Mouse (Mus musculus) ES-E14 (cell line): ENCODE measurements around the gene Gdap1l1. TPM values are rescaled to one million over a fixed set of nuclear protein-coding genes. Genes with fewer than 3 reads are reported as not detected.

Experiments used
- DNase-seq: peaks from one replicate; pipeline ENCODE4 v3.0.0-alpha.2; 2013; ENCODE audit warnings: low read depth, low spot score
- H3K27ac ChIP-seq: 2 replicates; pipeline ENCODE4 v1.5.1; 2012; ENCODE audit warnings: low read depth, mild to moderate bottlenecking, low read length, moderate library complexity, mixed read lengths; ENCODE audit not compliant: poor library complexity, insufficient read depth, severe bottlenecking
- H3K36me3 ChIP-seq: 2 replicates; pipeline ENCODE4 v1.6.1; 2012; ENCODE audit warnings: mild to moderate bottlenecking, low read length, moderate library complexity, mixed read lengths; ENCODE audit not compliant: control insufficient read depth, poor library complexity, insufficient read depth, severe bottlenecking
- H3K4me1 ChIP-seq, 2 experiments: fragments of 150-350 bp in 1 of 2; sonication (generic) in 1 of 2; 2 replicates each; pipeline ENCODE4 v1.6.1; 2012; ENCODE audit warnings: low read length in 2 of 2, mild to moderate bottlenecking in 1 of 2, mixed read lengths in 1 of 2; ENCODE audit not compliant: control insufficient read depth in 2 of 2, insufficient read depth in 2 of 2, poor library complexity in 1 of 2
- H3K4me3 ChIP-seq, 2 experiments: fragments of 150-350 bp in 1 of 2; sonication (generic) in 1 of 2; 2 replicates each; pipeline ENCODE4 v1.5.1; 2012; ENCODE audit warnings: low read length in 2 of 2, low read depth in 1 of 2, mild to moderate bottlenecking in 1 of 2, mixed read lengths in 1 of 2; ENCODE audit not compliant: insufficient read depth in 1 of 2, poor library complexity in 1 of 2, severe bottlenecking in 1 of 2
- H3K9ac ChIP-seq: 2 replicates; pipeline ENCODE4 v1.6.1; 2012; ENCODE audit warnings: low read depth, mild to moderate bottlenecking, low read length, mixed read lengths; ENCODE audit not compliant: poor library complexity, insufficient read depth, severe bottlenecking
- H3K9me3 ChIP-seq: fragments of 150-350 bp; sonication (generic); 2 replicates; pipeline ENCODE4 v1.6.1; 2012; ENCODE audit warnings: low read depth, mild to moderate bottlenecking, low read length; ENCODE audit not compliant: control insufficient read depth, insufficient read depth
- CHD2 ChIP-seq: IDR thresholded peaks from 2 replicates; pipeline ENCODE4 v1.6.1; 2014; ENCODE audit warnings: mild to moderate bottlenecking, low read depth, low read length, inconsistent platforms
- HCFC1 ChIP-seq: IDR thresholded peaks from 2 replicates; pipeline ENCODE4 v1.6.1; 2012; ENCODE audit warnings: low read length, inconsistent platforms, borderline replicate concordance; ENCODE audit not compliant: insufficient read depth
- MAFK ChIP-seq: IDR thresholded peaks from 2 replicates; pipeline ENCODE4 v1.6.1; 2014; ENCODE audit warnings: mild to moderate bottlenecking, low read depth, low read length, inconsistent platforms; ENCODE audit not compliant: insufficient read depth
- ZC3H11A ChIP-seq: IDR thresholded peaks from 2 replicates; pipeline ENCODE4 v1.6.1; 2012; ENCODE audit warnings: low read depth, mild to moderate bottlenecking, inconsistent platforms, low read length, borderline replicate concordance
- ZNF384 ChIP-seq: IDR thresholded peaks from 2 replicates; pipeline ENCODE4 v1.6.1; 2012; ENCODE audit warnings: low read depth, low read length, inconsistent platforms
- in situ Hi-C, 2 experiments: fragments of 600-800 bp; cut with MboI; formaldehyde crosslinking; loops; one replicate each; pipeline ENCODE4 v1.15.1; 2025; ENCODE audit warnings: low sequenced_read_pairs in 2 of 2, inconsistent platforms in 1 of 2; ENCODE audit not compliant: unreplicated experiment in 2 of 2
- total RNA-seq: library from RNA; depleted of rRNA; stranded (reverse); fragments of 300-350 nt; gene quantifications from 2 replicates; pipeline ENCODE4 v1.2.3, GENCODE M21; 2012

Gdap1l1 gene
- total RNA-seq, 1 experiment = 1.1 TPM

DNA sequence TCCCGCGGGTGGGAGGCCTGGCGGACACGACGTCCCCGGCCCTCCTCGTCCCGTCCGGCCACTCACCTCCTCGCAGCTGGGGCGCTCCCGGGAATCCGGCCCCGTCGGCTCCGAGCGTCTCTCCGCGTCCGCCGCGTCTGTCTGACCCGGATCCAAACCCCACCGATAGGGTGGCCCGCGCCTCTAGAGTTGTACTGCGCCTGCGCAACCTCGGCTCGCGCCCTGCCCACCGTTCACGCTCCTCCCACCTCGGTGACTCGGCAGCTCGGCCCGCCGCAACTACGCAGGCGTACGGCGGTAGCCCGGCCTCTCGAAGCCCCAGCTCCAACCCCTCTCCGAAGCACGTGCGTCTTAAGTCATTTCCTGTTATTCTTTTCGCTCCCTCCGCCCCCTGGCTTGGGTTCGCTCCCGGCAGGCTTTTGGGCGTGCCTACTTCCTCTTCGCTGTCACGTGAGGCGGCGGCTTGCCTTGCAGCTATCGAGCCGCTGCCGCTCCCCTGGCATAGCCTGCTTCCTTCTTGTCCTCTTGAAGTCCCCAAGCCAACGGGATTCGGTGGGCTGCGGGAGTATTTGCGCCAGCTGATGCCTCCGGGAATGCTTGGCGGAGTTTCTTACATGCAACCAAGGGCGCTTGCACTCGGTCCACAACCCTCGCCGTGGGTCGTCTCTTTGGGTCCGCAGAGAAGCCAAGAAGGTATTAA lies 18.8 kb upstream of the Gdap1l1 start:
- in situ Hi-C loops = no loop called here
- H3K4me3 ChIP-seq = peak overlapping the region; percentile 89 to 99
- H3K36me3 ChIP-seq = peaks cover 6% of the 10 kb centered on the region; the same call in 1 of the 2 replicates
- peaks cover 0 to 5% of the 10 kb centered on the region in 2 experiments; a peak in 1 of 4 replicates for H3K4me1 ChIP-seq
- DNase-seq = peak; percentile 98
- TF ChIP-seq CHD2 = no peak
- TF ChIP-seq MAFK = peak; percentile 82
- H3K27ac ChIP-seq = peak overlapping the region; percentile 63
- H3K9me3 ChIP-seq = no peaks in the 10 kb centered on the region
- H3K9ac ChIP-seq = peak overlapping the region; percentile 92

DNA sequence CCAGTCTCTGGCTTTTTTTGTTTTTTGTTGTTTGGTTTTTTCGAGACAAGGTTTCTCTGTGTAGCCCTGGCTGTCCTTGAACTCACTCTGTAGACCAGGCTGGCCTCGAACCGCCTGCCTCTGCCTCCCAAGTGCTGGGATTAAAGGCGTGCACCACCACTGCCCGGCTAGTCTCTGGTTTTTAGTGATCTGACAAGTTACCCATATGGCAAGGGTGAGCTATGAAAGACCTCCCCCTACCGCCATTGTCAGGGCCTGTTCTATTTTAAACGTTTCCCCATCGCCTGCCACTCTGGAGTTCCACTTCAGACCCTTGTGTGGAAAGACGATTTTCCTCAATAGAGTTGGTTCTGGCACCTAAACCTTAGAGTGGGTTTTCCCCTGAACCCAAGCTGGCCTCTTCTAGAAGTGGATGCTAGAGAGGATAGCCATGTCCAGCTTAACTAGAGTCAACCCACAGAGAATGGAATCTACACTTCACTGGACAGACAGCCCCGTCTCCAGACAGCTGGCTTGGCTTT lies 17.9 kb upstream of the Gdap1l1 start:
- peak overlapping the region; percentile 92 for H3K9ac ChIP-seq
- H3K36me3 ChIP-seq = peaks cover 6% of the 10 kb centered on the region; the same call in 1 of the 2 replicates
- no peak for TF ChIP-seq ZNF384
- TF ChIP-seq CHD2 = no peak
- TF ChIP-seq MAFK = no peak
- no peak for TF ChIP-seq ZC3H11A
- no peak for TF ChIP-seq HCFC1
- H3K4me3 ChIP-seq = peak overlapping the region; percentile 89 to 95
- no peak overlapping the region for H3K27ac ChIP-seq
- peaks cover 0 to 5% of the 10 kb centered on the region in 2 experiments; a peak in 1 of 4 replicates for H3K4me1 ChIP-seq
- DNase-seq = no peak
- in situ Hi-C loops = no loop called here
- no peaks in the 10 kb centered on the region for H3K9me3 ChIP-seq

DNA sequence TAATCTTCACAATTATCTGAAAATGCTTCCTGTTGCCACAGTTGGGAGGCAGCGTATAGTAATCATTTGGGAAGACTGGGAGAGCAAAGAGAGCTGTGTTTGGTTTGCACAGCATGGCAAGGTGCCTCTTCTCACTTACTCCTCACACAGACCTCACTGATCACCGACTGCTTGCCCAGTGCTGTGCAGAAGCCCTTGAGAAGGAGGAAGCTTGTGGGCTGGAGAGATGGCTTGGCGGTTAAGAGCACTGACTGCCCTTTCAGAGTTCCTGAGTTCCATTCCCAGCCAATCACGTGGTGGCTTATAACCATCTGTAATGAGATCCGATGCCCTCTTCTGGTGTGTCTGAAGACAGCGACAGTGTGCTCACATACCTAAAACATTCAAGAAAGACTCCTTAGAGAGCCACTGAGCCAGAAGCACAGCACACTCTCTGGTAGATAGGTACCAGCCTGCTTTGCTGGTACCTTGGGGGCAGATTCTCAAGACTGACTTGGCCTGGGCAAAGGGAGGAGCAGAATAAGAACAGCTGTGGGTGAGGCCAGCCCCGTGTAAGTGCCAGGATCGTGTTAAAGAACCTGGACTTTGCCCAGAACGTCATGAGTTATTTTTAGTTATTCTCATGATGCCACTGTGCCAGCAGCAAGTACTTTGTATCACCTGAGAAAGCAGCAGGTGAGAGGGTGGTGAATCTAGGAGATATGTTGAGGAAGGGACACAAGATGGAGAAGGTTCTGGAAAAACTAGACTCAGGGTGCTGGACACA lies 15.2 kb upstream of the Gdap1l1 start:
- Histone ChIP-seq H3K9me3 (no peaks in the 10 kb centered on the region), H3K9ac (no peak overlapping the region), H3K27ac (no peak overlapping the region), H3K4me3 (no peak overlapping the region), H3K4me1 (peaks cover 0 to 3% of the 10 kb centered on the region in 2 experiments; a peak in 1 of 4 replicates), H3K36me3 (peaks cover 6% of the 10 kb centered on the region; the same call in 1 of the 2 replicates)
- TF ChIP-seq HCFC1 = no peak
- in situ Hi-C loops = no loop called here
- DNase-seq = no peak

- H3K4me3 ChIP-seq = no peak within 1 kb of the TSS
- in situ Hi-C loops = no loop called here
- peaks cover 6% of the 10 kb centered on the region; the same call in 1 of the 2 replicates for H3K36me3 ChIP-seq
- no peak within 1 kb of the TSS for H3K27ac ChIP-seq
- no peaks in the 10 kb centered on the region for H3K9me3 ChIP-seq
- H3K9ac ChIP-seq = no peak within 1 kb of the TSS
- H3K4me1 ChIP-seq = peaks cover 0 to 8% of the 10 kb centered on the region in 2 experiments; a peak in 1 of 4 replicates
- no peak for DNase-seq
- TF ChIP-seq ZC3H11A = no peak
- no peak for TF ChIP-seq CHD2
- no peak for TF ChIP-seq ZNF384
- no peak for TF ChIP-seq MAFK
- no peak for TF ChIP-seq HCFC1
These were observed 13.7 kb upstream of the Gdap1l1 start, which contains the start of gene Oser1 for GRCm38 (mm10) chr2:163424597-163424996. Oser1 (minus strand) TSS chr2:163424697.
